Mouse (Mus musculus) forebrain, embryonic 15.5 days (tissue): Measurements from ENCODE around the gene Skiv2l. TPM values are rescaled to one million over a fixed set of nuclear protein-coding genes. Genes with fewer than 3 reads are reported as not detected.

Experiments
- ATAC-seq: fragments of 200-750 bp; cut with Nextera tagmentation; replicated peaks from 2 replicates; pipeline ENCODE4 v1.8.0; 2017; ENCODE audit warnings: mild to moderate bottlenecking, moderate TSS enrichment, moderate library complexity
- H3K27ac ChIP-seq: fragments of 300-500 bp; sonication (generic); replicated peaks from 2 replicates; pipeline ENCODE4 v1.5.1; 2015; ENCODE audit warnings: mild to moderate bottlenecking, inconsistent platforms
- H3K27me3 ChIP-seq: fragments of 300-500 bp; sonication (generic); 2 replicates; pipeline ENCODE4 v1.6.1; 2015; ENCODE audit warnings: inconsistent platforms
- H3K36me3 ChIP-seq: fragments of 300-500 bp; sonication (generic); 2 replicates; pipeline ENCODE4 v1.6.1; 2015; ENCODE audit warnings: mild to moderate bottlenecking, inconsistent platforms
- H3K4me1 ChIP-seq: fragments of 300-500 bp; sonication (generic); 2 replicates; pipeline ENCODE4 v1.6.1; 2015; ENCODE audit warnings: inconsistent platforms
- H3K4me2 ChIP-seq: fragments of 300-500 bp; sonication (generic); replicated peaks from 2 replicates; pipeline ENCODE4 v1.6.1; 2015; ENCODE audit warnings: mild to moderate bottlenecking, inconsistent platforms
- H3K4me3 ChIP-seq: fragments of 300-500 bp; sonication (generic); 2 replicates; pipeline ENCODE4 v1.5.1; 2015; ENCODE audit warnings: mild to moderate bottlenecking, inconsistent platforms
- H3K9ac ChIP-seq: fragments of 300-500 bp; sonication (generic); replicated peaks from 2 replicates; pipeline ENCODE4 v1.6.1; 2015; ENCODE audit warnings: mild to moderate bottlenecking, inconsistent platforms
- H3K9me3 ChIP-seq: fragments of 300-500 bp; sonication (generic); 2 replicates; pipeline ENCODE4 v1.6.1; 2016; ENCODE audit warnings: inconsistent platforms
- WGBS: fragments of 180-500 bp; shearing (Covaris S2); methylation state at CpG from one replicate; pipeline ENCODE4 v1.1.7; 2015; ENCODE audit warnings: mixed read lengths; 5-methylcytosine and 5-hydroxymethylcytosine counted together
- polyA plus RNA-seq: library from polyadenylated mRNA; unstranded; fragments of >200 nt; fragmentation: Nextera tagmentation; extraction: Ambion mirVana; gene quantifications from 2 replicates; pipeline ENCODE4 v1.2.1, GENCODE M21; 2015

Skiv2l gene
- 59.6 and 59.7 TPM in 2 replicates for polyA plus RNA-seq

- WGBS, result under 1% methylated on average over 61 of the region's 65 CpGs
- Histone ChIP-seq H3K4me1 (peaks cover 29% of the 10 kb centered on the region), H3K9me3 (no peaks in the 10 kb centered on the region), H3K4me3 (peak within 1 kb of the TSS; percentile 88), H3K9ac (peak within 1 kb of the TSS; percentile 87), H3K27me3 (no peaks in the 10 kb centered on the region), H3K36me3 (peaks cover 55% of the 10 kb centered on the region), H3K4me2 (peak within 1 kb of the TSS; percentile 97), H3K27ac (peak within 1 kb of the TSS; percentile 55; the same call in 1 of the 2 replicates)
- ATAC-seq, result peak; percentile 98
Measured at GRCm38 (mm10) chr17:34849722-34850516, at the start of gene Skiv2l, which contains the start of gene Nelfe. TSS of gene Skiv2l (minus strand) at chr17:34850210. TSS of gene Nelfe (plus strand) at chr17:34850391.

GRCm38 (mm10) chr17:34899053-34899889, 49.3 kb upstream of the Skiv2l start:
- Histone ChIP-seq H3K4me3 (peak overlapping the region; percentile 94), H3K9ac (peak overlapping the region; percentile 96), H3K4me1 (peaks cover 48% of the 10 kb centered on the region), H3K4me2 (peak overlapping the region; percentile 97), H3K9me3 (no peaks in the 10 kb centered on the region), H3K27me3 (no peaks in the 10 kb centered on the region), H3K27ac (peak overlapping the region; percentile 97), H3K36me3 (peaks cover 26% of the 10 kb centered on the region)
- ATAC-seq, result peak; percentile 7; the same call in 1 of the 2 replicates
- under 1% methylated on average over 38 of the region's 45 CpGs for WGBS

DNA sequence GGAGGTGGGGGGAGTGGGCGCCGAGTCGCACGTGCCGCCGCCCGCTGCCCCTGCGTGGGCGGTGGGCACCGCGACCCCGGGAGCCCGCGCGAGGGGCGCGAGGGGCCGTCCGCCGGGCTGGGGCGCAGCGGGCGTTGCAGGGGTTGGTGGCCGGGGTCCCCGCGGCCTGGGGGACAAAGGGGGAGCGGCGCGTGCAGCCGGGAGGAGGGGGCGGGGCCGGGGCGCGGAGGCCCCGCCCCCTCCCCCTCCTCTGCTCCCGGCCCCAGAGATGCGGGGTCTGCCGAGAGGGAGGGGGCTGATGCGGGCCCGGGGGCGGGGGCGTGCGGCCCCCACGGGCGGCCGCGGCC, 48.7 kb upstream of the Skiv2l start:
- H3K4me3 ChIP-seq, result peak overlapping the region; percentile 94
- peak overlapping the region; percentile 97 for H3K27ac ChIP-seq
- H3K4me2 ChIP-seq, result peak overlapping the region; percentile 97
- WGBS, result 0% methylated on average over 7 of the region's 47 CpGs
- peaks cover 24% of the 10 kb centered on the region for H3K36me3 ChIP-seq
- H3K9ac ChIP-seq, result peak overlapping the region; percentile 96
- peaks cover 51% of the 10 kb centered on the region for H3K4me1 ChIP-seq
- no peak for ATAC-seq
- H3K27me3 ChIP-seq, result no peaks in the 10 kb centered on the region
- no peaks in the 10 kb centered on the region for H3K9me3 ChIP-seq

DNA sequence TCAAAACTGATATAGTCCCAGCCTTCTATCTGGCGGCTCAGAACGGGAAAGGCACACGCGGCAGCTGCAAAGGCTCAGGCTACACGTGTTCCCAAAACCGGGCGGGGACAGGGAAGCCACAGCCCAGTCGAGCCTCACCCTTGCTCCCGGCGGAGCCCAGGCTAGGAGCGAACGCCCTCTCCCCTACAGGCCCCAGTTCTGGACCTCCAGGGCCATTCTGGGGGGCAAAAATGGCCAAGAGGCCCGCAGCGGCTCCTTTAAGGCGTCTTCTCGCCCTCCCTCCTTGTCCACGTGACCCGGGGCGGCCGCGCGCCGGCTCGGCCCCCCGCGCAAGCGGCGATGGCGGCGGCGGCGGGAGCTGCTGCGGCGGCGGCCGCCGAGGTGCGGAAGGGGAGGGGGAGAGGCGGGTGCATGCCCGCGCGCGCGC, 48.2 kb upstream of the Skiv2l start, which contains the start of the genes C2 and Ehmt2:
TSS of gene C2 (minus strand) at position 106 of the 427 bp plus-strand sequence.
TSS of gene Ehmt2 (plus strand) at position 310 of the 427 bp plus-strand sequence.
- Histone ChIP-seq H3K9ac (peak within 1 kb of the TSS; percentile 96), H3K36me3 (peaks cover 19% of the 10 kb centered on the region), H3K4me3 (peak within 1 kb of the TSS; percentile 94), H3K4me2 (peak within 1 kb of the TSS; percentile 97), H3K9me3 (no peaks in the 10 kb centered on the region), H3K27ac (peak within 1 kb of the TSS; percentile 97), H3K27me3 (no peaks in the 10 kb centered on the region), H3K4me1 (peaks cover 56% of the 10 kb centered on the region)
- peak; percentile 46 for ATAC-seq
- WGBS, result 0% methylated on average over 16 of the region's 44 CpGs

- peaks cover 13% of the 10 kb centered on the region; the same call in 1 of the 2 replicates for H3K36me3 ChIP-seq
- peaks cover 56% of the 10 kb centered on the region for H3K4me1 ChIP-seq
- 15% methylated on average over 10 of the region's 10 CpGs for WGBS
- H3K27ac ChIP-seq, result peak overlapping the region; percentile 97
- H3K27me3 ChIP-seq, result no peaks in the 10 kb centered on the region
- ATAC-seq, result no peak
- peak overlapping the region; percentile 94 for H3K4me3 ChIP-seq
- H3K9me3 ChIP-seq, result no peaks in the 10 kb centered on the region
- peak overlapping the region; percentile 97 for H3K4me2 ChIP-seq
- peak overlapping the region; percentile 96 for H3K9ac ChIP-seq
Measured at GRCm38 (mm10) chr17:34897373-34898159, 47.6 kb upstream of the Skiv2l start.

DNA sequence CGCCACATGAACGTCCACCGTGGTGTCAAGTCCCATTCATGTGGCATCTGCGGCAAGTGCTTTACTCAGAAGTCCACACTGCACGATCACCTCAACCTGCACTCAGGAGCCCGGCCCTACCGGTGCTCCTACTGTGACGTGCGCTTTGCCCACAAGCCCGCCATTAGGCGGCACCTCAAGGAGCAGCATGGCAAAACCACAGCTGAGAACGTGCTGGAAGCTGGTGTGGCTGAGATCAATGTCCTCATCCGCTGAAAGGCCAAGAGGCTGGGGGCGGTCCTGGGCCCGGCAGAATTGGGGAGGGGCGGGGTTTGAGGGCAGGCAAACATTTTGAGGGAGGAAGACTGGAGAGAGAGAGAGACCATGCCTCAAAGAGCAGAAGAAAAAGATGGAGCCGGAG, 46.4 kb upstream of the Skiv2l start:
- H3K4me2 ChIP-seq, result peak overlapping the region; percentile 97
- 0 out of 2 replicates have a peak, but pooled peaks cover 7% of the 10 kb centered on the region for H3K36me3 ChIP-seq
- H3K9ac ChIP-seq, result no peak overlapping the region
- ATAC-seq, result no peak
- WGBS, result 81% methylated on average over 17 of the region's 17 CpGs
- H3K27me3 ChIP-seq, result no peaks in the 10 kb centered on the region
- H3K27ac ChIP-seq, result 0 out of 2 replicates have a peak overlapping the region, but pooled peaks have one; percentile 13
- H3K4me1 ChIP-seq, result peaks cover 56% of the 10 kb centered on the region
- H3K4me3 ChIP-seq, result peak overlapping the region; percentile 3; the same call in 1 of the 2 replicates
- H3K9me3 ChIP-seq, result no peaks in the 10 kb centered on the region

GRCm38 (mm10) chr17:34895724-34896123, 45.7 kb upstream of the Skiv2l start:
- WGBS, result 90% methylated on average over 15 of the region's 15 CpGs

DNA sequence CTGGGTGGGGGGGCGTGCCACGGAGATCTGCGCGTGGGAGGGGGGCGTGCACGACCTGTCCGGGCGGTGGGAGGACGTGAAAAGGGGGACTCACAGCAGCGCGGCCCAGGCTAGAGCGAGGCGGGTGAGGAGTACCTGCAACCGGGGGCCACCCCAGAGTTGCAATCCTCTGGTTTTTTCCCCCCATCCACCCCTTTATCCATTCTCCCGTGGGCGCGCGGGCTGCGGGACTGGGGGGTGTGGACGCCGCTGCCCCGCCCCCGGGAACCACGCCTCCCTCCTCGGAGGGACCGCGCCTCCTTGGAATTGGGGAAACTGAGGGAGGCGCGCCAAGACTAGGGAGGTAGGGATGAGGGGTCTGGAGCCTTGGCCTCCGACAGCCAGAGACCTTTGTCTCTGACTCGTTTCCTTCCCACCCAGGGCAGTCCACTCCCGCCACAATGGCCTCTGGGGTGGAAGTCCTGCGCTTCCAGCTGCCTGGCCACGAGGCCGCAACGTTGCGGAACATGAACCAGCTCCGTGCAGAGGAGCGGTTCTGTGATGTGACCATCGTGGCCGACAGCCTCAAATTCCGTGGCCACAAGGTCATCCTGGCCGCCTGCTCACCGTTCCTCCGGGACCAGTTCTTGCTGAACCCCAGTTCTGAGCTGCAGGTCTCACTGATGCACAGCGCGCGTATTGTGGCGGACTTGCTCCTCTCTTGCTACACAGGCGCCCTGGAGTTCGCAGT, 45.0 kb upstream of the Skiv2l start:
- H3K4me1 ChIP-seq, result peaks cover 42% of the 10 kb centered on the region
- 6% methylated on average over 50 of the region's 51 CpGs for WGBS

More at GRCm38 (mm10) chr17:34895724-34896123, 45.7 kb upstream of the Skiv2l start:
- H3K4me3 ChIP-seq, result peak overlapping the region; percentile 81
- no peaks in the 10 kb centered on the region for H3K27me3 ChIP-seq
- H3K9me3 ChIP-seq, result no peaks in the 10 kb centered on the region
- H3K4me2 ChIP-seq, result peak overlapping the region; percentile 97
- H3K27ac ChIP-seq, result peak overlapping the region; percentile 92
- 0 out of 2 replicates have a peak, but pooled peaks cover 3% of the 10 kb centered on the region for H3K36me3 ChIP-seq
- H3K9ac ChIP-seq, result peak overlapping the region; percentile 87
- peaks cover 49% of the 10 kb centered on the region for H3K4me1 ChIP-seq
- ATAC-seq, result no peak

GRCm38 (mm10) chr17:34894074-34894597, 44.1 kb upstream of the Skiv2l start:
- no peaks in the 10 kb centered on the region for H3K27me3 ChIP-seq
- 0 out of 2 replicates have a peak, but pooled peaks cover 3% of the 10 kb centered on the region for H3K36me3 ChIP-seq
- H3K4me2 ChIP-seq, result peak overlapping the region; percentile 97
- peak; percentile 89 for ATAC-seq
- peak overlapping the region; percentile 81 for H3K4me3 ChIP-seq
- peak overlapping the region; percentile 92 for H3K27ac ChIP-seq
- WGBS, result 0% methylated on average over 30 of the region's 51 CpGs
- no peaks in the 10 kb centered on the region for H3K9me3 ChIP-seq
- peak overlapping the region; percentile 87 for H3K9ac ChIP-seq
- peaks cover 36% of the 10 kb centered on the region for H3K4me1 ChIP-seq

More for the DNA sequence above, 45.0 kb upstream of the Skiv2l start:
- Histone ChIP-seq H3K4me2 (peak overlapping the region; percentile 97), H3K9me3 (no peaks in the 10 kb centered on the region), H3K27ac (peak overlapping the region; percentile 92), H3K9ac (peak overlapping the region; percentile 87), H3K36me3 (0 out of 2 replicates have a peak, but pooled peaks cover 3% of the 10 kb centered on the region), H3K4me3 (peak overlapping the region; percentile 81), H3K27me3 (no peaks in the 10 kb centered on the region)
- peak; percentile 32 for ATAC-seq

DNA sequence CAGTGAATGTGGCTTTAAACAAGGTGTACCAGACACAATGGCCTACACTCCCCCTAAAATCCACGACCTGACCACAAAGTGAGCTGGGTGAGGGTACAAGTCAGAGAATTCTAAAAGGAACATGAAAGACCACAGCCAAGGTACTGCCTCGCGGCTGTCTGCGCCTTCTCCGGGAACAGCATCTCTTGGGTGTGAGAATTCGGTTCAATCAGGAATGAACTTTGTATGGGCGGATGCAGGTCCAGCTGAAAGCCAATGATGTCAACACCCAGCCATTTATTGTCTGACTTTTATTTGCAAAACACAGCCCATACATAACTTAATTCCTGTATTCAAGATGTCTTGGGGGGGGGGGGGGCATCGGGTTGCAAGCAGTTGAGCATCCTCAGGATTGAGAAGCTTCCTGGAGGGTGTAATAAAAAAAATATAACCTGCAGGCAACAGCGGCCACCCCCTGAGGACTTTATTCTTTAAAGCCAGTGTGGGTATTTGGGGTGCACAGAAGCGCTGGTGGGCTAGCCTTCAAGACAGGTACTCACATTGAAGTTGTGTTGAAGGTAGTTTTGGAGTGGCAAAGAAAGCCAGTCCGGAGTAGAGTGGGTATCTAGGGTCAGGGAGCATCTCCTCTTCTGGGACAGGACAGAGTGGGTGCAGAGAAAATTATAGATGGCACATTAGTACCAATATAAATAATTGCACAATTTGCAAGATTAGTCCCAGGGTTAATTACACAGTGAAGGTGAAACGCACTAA, 43.2 kb upstream of the Skiv2l start:
- H3K9me3 ChIP-seq, result no peaks in the 10 kb centered on the region
- ATAC-seq, result no peak
- H3K4me2 ChIP-seq, result peak overlapping the region; percentile 97; the same call in 1 of the 2 replicates
- no peaks in the 10 kb centered on the region for H3K27me3 ChIP-seq
- 0 out of 2 replicates have a peak, but pooled peaks cover 3% of the 10 kb centered on the region for H3K36me3 ChIP-seq
- H3K27ac ChIP-seq, result peak overlapping the region; percentile 88
- H3K4me3 ChIP-seq, result peak overlapping the region; percentile 81
- 68% methylated on average over 12 of the region's 12 CpGs for WGBS
- H3K9ac ChIP-seq, result peak overlapping the region; percentile 57; the same call in 1 of the 2 replicates
- H3K4me1 ChIP-seq, result peaks cover 36% of the 10 kb centered on the region
